Mouse (Mus musculus): ENCODE measurements around the gene Gm45233.
A peak's percentile ranks its signal among the peaks of the same experiment; 100 is the strongest.
"Not testable (repeated sequence)": the region's sequence is repeated elsewhere in the genome, so short reads cannot be mapped to it uniquely, and the experiment has no call there.

Gm45233 gene

GRCm38 (mm10) chr7:43443917-43444293 lies at the start of gene Gm45233, which contains the start of gene Etfb:
Gm45233 (plus strand) TSS chr7:43444128.
Etfb (plus strand) TSS chr7:43444083.
- peak; percentile 89 for DNase-seq (ENCODE audit: low read depth, low spot score)

- DNase-seq (ENCODE audit: low read depth, low spot score), result no peak
These were observed 44.4 kb upstream of the Gm45233 start for GRCm38 (mm10) chr7:43399501-43399900.

GRCm38 (mm10) chr7:43402718-43403117 lies 41.2 kb upstream of the Gm45233 start:
- no peak for DNase-seq (ENCODE audit: low read depth, low spot score)

- no peak for DNase-seq (ENCODE audit: low read depth, low spot score)
These were observed 36.4 kb upstream of the Gm45233 start for GRCm38 (mm10) chr7:43407573-43407972.

- DNase-seq (ENCODE audit: low read depth, low spot score), result no peak
These were observed 35.8 kb upstream of the Gm45233 start, which contains the start of gene Siglecg for GRCm38 (mm10) chr7:43408131-43408553. Siglecg (plus strand) TSS chr7:43408204.

- no peak for DNase-seq (ENCODE audit: low read depth, low spot score)
These were observed 34.8 kb upstream of the Gm45233 start for GRCm38 (mm10) chr7:43409084-43409483.

GRCm38 (mm10) chr7:43411724-43412123 lies 32.2 kb upstream of the Gm45233 start:
- not testable (repeated sequence) for DNase-seq (ENCODE audit: low read depth, low spot score)

GRCm38 (mm10) chr7:43417298-43417697 lies 26.6 kb upstream of the Gm45233 start:
- no peak for DNase-seq (ENCODE audit: low read depth, low spot score)

GRCm38 (mm10) chr7:43422995-43423617 lies 20.8 kb upstream of the Gm45233 start:
- no peak for DNase-seq (ENCODE audit: low read depth, low spot score)

- DNase-seq (ENCODE audit: low read depth, low spot score), result no peak
These were observed 19.8 kb upstream of the Gm45233 start for GRCm38 (mm10) chr7:43423991-43424625.

- no peak for DNase-seq (ENCODE audit: low read depth, low spot score)
These were observed 16.5 kb upstream of the Gm45233 start, which contains the start of gene Lim2 for GRCm38 (mm10) chr7:43427406-43427805. Lim2 (plus strand) TSS chr7:43427670.

- DNase-seq (ENCODE audit: low read depth, low spot score), result no peak
These were observed 14.4 kb upstream of the Gm45233 start for GRCm38 (mm10) chr7:43429500-43429899.

GRCm38 (mm10) chr7:43432891-43433290 lies 11.0 kb upstream of the Gm45233 start:
- no peak for DNase-seq (ENCODE audit: low read depth, low spot score)

GRCm38 (mm10) chr7:43434676-43435075 lies 9.3 kb upstream of the Gm45233 start:
- DNase-seq (ENCODE audit: low read depth, low spot score), result no peak

- no peak for DNase-seq (ENCODE audit: low read depth, low spot score)
These were observed 7.3 kb upstream of the Gm45233 start, which contains the start of gene Nkg7 for GRCm38 (mm10) chr7:43436341-43437255. Nkg7 (plus strand) TSS chr7:43437073.

GRCm38 (mm10) chr7:43438611-43439010 lies 5.3 kb upstream of the Gm45233 start:
- DNase-seq (ENCODE audit: low read depth, low spot score), result no peak

- DNase-seq (ENCODE audit: low read depth, low spot score), result no peak
These were observed 3.4 kb upstream of the Gm45233 start, which contains the start of gene Cldnd2 for GRCm38 (mm10) chr7:43440482-43440881. Cldnd2 (plus strand) TSS chr7:43440782.

GRCm38 (mm10) chr7:43441071-43441470 lies 2.9 kb upstream of the Gm45233 start:
- DNase-seq (ENCODE audit: low read depth, low spot score), result no peak

GRCm38 (mm10) chr7:43442684-43443083 lies 1.2 kb upstream of the Gm45233 start:
- DNase-seq (ENCODE audit: low read depth, low spot score), result no peak

GRCm38 (mm10) chr7:43443126-43443916 lies 607 bp upstream of the Gm45233 start:
- DNase-seq (ENCODE audit: low read depth, low spot score), result no peak

- DNase-seq (ENCODE audit: low read depth, low spot score), result no peak
These were observed 3.9 kb downstream of the Gm45233 start for GRCm38 (mm10) chr7:43447801-43448200.
